Comparison of ENCODE assay signal across 20 mouse cellular contexts in genomic region chr7:84343160-84343559, GRCm38 (mm10).
DNase-seq lines count a peak whose midpoint lies in the region; ATAC-seq and TF ChIP-seq lines count a peak whose summit lies in the region.
"Had no signal": no experiment of that assay in that cellular context is flagged by ENCODE, and none has a peak within 500 bp of the region (broad histone marks: within the 10 kb centered on the region; RNA-seq: fewer than 3 reads in every experiment).

No protein-coding gene starts in this region.

- H3K4me1 ChIP-seq in heart, adult 2 months (ENCODE audit: control insufficient read depth, insufficient read depth, low read length), result peaks cover 5% of the 10 kb centered on the region; the same call in 1 of the 2 replicates
- 0 out of 4 replicates have a peak, but pooled peaks cover 0 to 3% of the 10 kb centered on the region in 2 experiments for H3K4me1 ChIP-seq in liver, embryonic 14.5 days (replicated peaks; ENCODE audit: control insufficient read depth in 2 of 2, insufficient read depth in 2 of 2, low read length in 1 of 2)
- H3K4me1 ChIP-seq in E14TG2a.4 (replicated peaks; ENCODE audit: low read depth, low read length), result no peaks in the 10 kb centered on the region
- peaks cover 7% of the 10 kb centered on the region for H3K4me1 ChIP-seq in cortical plate, adult 2 months (ENCODE audit: control insufficient read depth, insufficient read depth, low read length)

- H3K27ac ChIP-seq in heart, adult 2 months, result no peak overlapping the region
- no peak overlapping the region for H3K27ac ChIP-seq in liver, embryonic 14.5 days
- H3K27ac ChIP-seq in cortical plate, adult 2 months (ENCODE audit: insufficient read depth, low read length), result no peak overlapping the region

- WGBS in heart, adult 2 months, result 91% methylated on average over 3 of the region's 3 CpGs
- 72% methylated on average over 3 of the region's 3 CpGs for WGBS in liver, embryonic 14.5 days (ENCODE audit: insufficient replicate concordance)

- H3K4me2 ChIP-seq in liver, embryonic 14.5 days (ENCODE audit: low read depth), result no peak overlapping the region
- H3K4me2 ChIP-seq: heart, embryonic 11.5 days had no signal

- intact Hi-C loops in heart, adult 2 months (cut with DNase I), result no loop called here

- H3K4me3 ChIP-seq in heart, adult 2 months, result no peak overlapping the region
- H3K4me3 ChIP-seq in liver, embryonic 14.5 days (ENCODE audit: insufficient read depth in 1 of 2, low read depth in 2 of 2, low read length in 2 of 2), result no peak overlapping the region
- no peak overlapping the region for H3K4me3 ChIP-seq in E14TG2a.4 (replicated peaks; ENCODE audit: low read length)
- no peak overlapping the region for H3K4me3 ChIP-seq in cortical plate, adult 2 months (ENCODE audit: insufficient read depth, low read length)

- H3K9ac ChIP-seq in heart, adult 2 months (ENCODE audit: low read depth, low read length), result no peak overlapping the region
- no peak overlapping the region for H3K9ac ChIP-seq in liver, embryonic 14.5 days (replicated peaks)

- H3K9me3 ChIP-seq in liver, embryonic 14.5 days (ENCODE audit: control insufficient read depth, low read length), result no peaks in the 10 kb centered on the region
- H3K9me3 ChIP-seq in E14TG2a.4 (ENCODE audit: low read length), result no peaks in the 10 kb centered on the region

- H3K79me2 ChIP-seq in heart, adult 2 months (replicated peaks; ENCODE audit: control insufficient read depth, insufficient read depth, low read length), result no peaks in the 10 kb centered on the region

- no peak for DNase-seq in heart, adult 2 months
- DNase-seq in heart, adult 11 months, result no peak
- no peak for DNase-seq in liver, embryonic 14.5 days (ENCODE audit: low read depth in 3 of 3, low spot score in 3 of 3)
- DNase-seq in liver, result no peak
- DNase-seq in spleen, postnatal 10 days (ENCODE audit: low spot score in 2 of 2), result no peak
- no peak for DNase-seq in adrenal gland, postnatal 4 days (ENCODE audit: low spot score in 2 of 2)
- DNase-seq: adrenal gland, adult 2 months; cerebellum, adult 9-10 months; embryo, embryonic 11 days; gastrocnemius, postnatal 25 days; heart, postnatal 4 days; kidney, postnatal 10 days; left cerebral cortex, postnatal 4 days; midbrain, embryonic 14.5 days; right cerebral cortex, postnatal 14 days had no signal

- TF ChIP-seq EP300 in heart, adult 2 months (IDR thresholded peaks at IDR 0.05; ENCODE audit: insufficient read depth, low read depth, low read length), result no peak
- no peak for TF ChIP-seq EP300 in liver, embryonic 14.5 days (IDR thresholded peaks at IDR 0.05; ENCODE audit: low read depth)

- no peak for TF ChIP-seq POLR2A in heart, adult 2 months (IDR thresholded peaks at IDR 0.05; ENCODE audit: insufficient read depth, low read depth, low read length)
- TF ChIP-seq POLR2A in cortical plate, adult 2 months (IDR thresholded peaks at IDR 0.05; ENCODE audit: extremely low read depth, insufficient read depth, low read length), result no peak

- TF ChIP-seq CTCF in heart, adult 2 months (IDR thresholded peaks at IDR 0.05), result peak; percentile 47
- peak; percentile 41 for TF ChIP-seq CTCF in liver, embryonic 14.5 days (IDR thresholded peaks at IDR 0.05; ENCODE audit: low read depth)
- peak; percentile 38 for TF ChIP-seq CTCF in E14TG2a.4 (conservative IDR thresholded peaks at IDR 0.05; ENCODE audit: low read length)
- 0 out of 2 replicates have a peak, but pooled peaks have one; percentile 1 for TF ChIP-seq CTCF in cortical plate, adult 2 months (IDR thresholded peaks at IDR 0.05; ENCODE audit: extremely low read depth, insufficient read depth, low read length)

- no peak for ATAC-seq in liver, embryonic 14.5 days (ENCODE audit: insufficient read depth)
- ATAC-seq: forebrain, embryonic 16.5 days; inflammation-experienced regulatory T-cells, adult 6 months had no signal

- no peaks in the 10 kb centered on the region for H3K27me3 ChIP-seq in heart, adult 2 months (ENCODE audit: control insufficient read depth, insufficient read depth, low read length)
- H3K27me3 ChIP-seq in liver, embryonic 14.5 days (ENCODE audit: control insufficient read depth, insufficient read depth, low read length), result no peaks in the 10 kb centered on the region
- H3K27me3 ChIP-seq in E14TG2a.4 (ENCODE audit: insufficient read depth, low read length), result no peaks in the 10 kb centered on the region

- no peaks in the 10 kb centered on the region for H3K36me3 ChIP-seq in heart, adult 2 months (ENCODE audit: control insufficient read depth, insufficient read depth, low read length)
- H3K36me3 ChIP-seq in liver, embryonic 14.5 days (replicated peaks; ENCODE audit: control insufficient read depth, insufficient read depth, low read depth), result no peaks in the 10 kb centered on the region
- no peaks in the 10 kb centered on the region for H3K36me3 ChIP-seq in E14TG2a.4 (ENCODE audit: insufficient read depth, low read length)
